Mouse (Mus musculus) midbrain, postnatal 0 days (tissue): Measurements from ENCODE around the gene Fam53a. TPM values are rescaled to one million over a fixed set of nuclear protein-coding genes. Genes with fewer than 3 reads are reported as not detected.

Source experiments
- ATAC-seq: fragments of 200-750 bp; cut with Nextera tagmentation; 2 replicates; pipeline ENCODE4 v1.8.0; 2017; ENCODE audit warnings: moderate number of reproducible peaks, mild to moderate bottlenecking, moderate TSS enrichment, moderate library complexity; ENCODE audit not compliant: low FRiP score
- DNase-seq: peaks from one replicate; pipeline ENCODE4 v3.0.0-alpha.2; 2015; ENCODE audit warnings: low spot score
- H3K27ac ChIP-seq: fragments of 300-500 bp; sonication (generic); 2 replicates; pipeline ENCODE4 v1.5.1; 2014; ENCODE audit warnings: low read depth, mild to moderate bottlenecking, low read length, mixed read lengths
- H3K27me3 ChIP-seq: fragments of 300-500 bp; sonication (generic); 2 replicates; pipeline ENCODE4 v1.6.1; 2014; ENCODE audit warnings: low read length, control low read depth, mixed read lengths; ENCODE audit not compliant: insufficient read depth
- H3K36me3 ChIP-seq: fragments of 300-500 bp; sonication (generic); 2 replicates; pipeline ENCODE4 v1.6.1; 2014; ENCODE audit warnings: low read length, control low read depth, mixed read lengths; ENCODE audit not compliant: insufficient read depth
- H3K4me1 ChIP-seq: fragments of 300-500 bp; sonication (generic); 2 replicates; pipeline ENCODE4 v1.6.1; 2014; ENCODE audit warnings: mild to moderate bottlenecking, control low read depth, antibody characterized with exemption, low read length, mixed read lengths; ENCODE audit not compliant: insufficient read depth
- H3K4me2 ChIP-seq: fragments of 300-500 bp; sonication (generic); 2 replicates; pipeline ENCODE4 v1.6.1; 2014; ENCODE audit warnings: low read depth, mild to moderate bottlenecking, low read length, mixed read lengths; ENCODE audit not compliant: poor library complexity, severe bottlenecking
- H3K4me3 ChIP-seq: fragments of 300-500 bp; sonication (generic); 2 replicates; pipeline ENCODE4 v1.5.1; 2014; ENCODE audit warnings: low read depth, mild to moderate bottlenecking, low read length, moderate library complexity
- H3K9ac ChIP-seq: fragments of 300-500 bp; sonication (generic); replicated peaks from 2 replicates; pipeline ENCODE4 v1.6.1; 2014; ENCODE audit warnings: mild to moderate bottlenecking, low read length, moderate library complexity, mixed read lengths; ENCODE audit not compliant: poor library complexity, severe bottlenecking
- H3K9me3 ChIP-seq: fragments of 300-500 bp; sonication (generic); 2 replicates; pipeline ENCODE4 v1.6.1; 2016; ENCODE audit warnings: low read length, control low read depth
- CTCF ChIP-seq: IDR thresholded peaks from 2 replicates; pipeline ENCODE4 v1.5.1; 2016; ENCODE audit warnings: antibody characterized with exemption, mild to moderate bottlenecking
- WGBS: fragments of 180-500 bp; shearing (Covaris S2); extraction: QIAGEN DNeasy Blood & Tissue Kit; methylation state at CpG from one replicate; pipeline ENCODE4 v1.1.7; 2014; 5-methylcytosine and 5-hydroxymethylcytosine counted together
- polyA plus RNA-seq: library from polyadenylated mRNA; unstranded; fragments of >200 nt; fragmentation: Nextera tagmentation; extraction: Ambion mirVana; gene quantifications from 2 replicates; pipeline ENCODE4 v1.2.1, GENCODE M21; 2015
- total RNA-seq: library from RNA; depleted of rRNA; stranded (reverse); fragments of >200 nt; gene quantifications from 2 replicates; pipeline ENCODE4 v1.2.3, GENCODE M21; 2014; rRNA removed

Fam53a gene
- total and polyA plus RNA-seq, 2 experiments from 2014 or later: 28.0 to 29.1 TPM

GRCm38 (mm10) chr5:33588066-33588465, 41.4 kb downstream of the Fam53a start:
- WGBS: 69% methylated on average over 3 of the region's 3 CpGs
- no peak for TF ChIP-seq CTCF
- DNase-seq: peak; percentile 40

GRCm38 (mm10) chr5:33587498-33588058, 41.9 kb downstream of the Fam53a start:
- H3K9ac ChIP-seq: no peak overlapping the region
- H3K27ac ChIP-seq: no peak overlapping the region
- no peaks in the 10 kb centered on the region for H3K27me3 ChIP-seq
- no peak for DNase-seq
- TF ChIP-seq CTCF: no peak
- H3K36me3 ChIP-seq: no peaks in the 10 kb centered on the region
- 77% methylated on average over 18 of the region's 18 CpGs for WGBS
- H3K4me1 ChIP-seq: no peaks in the 10 kb centered on the region
- no peak overlapping the region for H3K4me2 ChIP-seq
- no peaks in the 10 kb centered on the region for H3K9me3 ChIP-seq
- H3K4me3 ChIP-seq: no peak overlapping the region
- no peak for ATAC-seq

More at GRCm38 (mm10) chr5:33588066-33588465, 41.4 kb downstream of the Fam53a start:
- H3K4me1 ChIP-seq: no peaks in the 10 kb centered on the region
- H3K27ac ChIP-seq: no peak overlapping the region
- no peak overlapping the region for H3K4me3 ChIP-seq
- H3K9me3 ChIP-seq: no peaks in the 10 kb centered on the region
- no peak overlapping the region for H3K4me2 ChIP-seq
- H3K36me3 ChIP-seq: no peaks in the 10 kb centered on the region
- no peak overlapping the region for H3K9ac ChIP-seq
- H3K27me3 ChIP-seq: no peaks in the 10 kb centered on the region
- no peak for ATAC-seq

DNA sequence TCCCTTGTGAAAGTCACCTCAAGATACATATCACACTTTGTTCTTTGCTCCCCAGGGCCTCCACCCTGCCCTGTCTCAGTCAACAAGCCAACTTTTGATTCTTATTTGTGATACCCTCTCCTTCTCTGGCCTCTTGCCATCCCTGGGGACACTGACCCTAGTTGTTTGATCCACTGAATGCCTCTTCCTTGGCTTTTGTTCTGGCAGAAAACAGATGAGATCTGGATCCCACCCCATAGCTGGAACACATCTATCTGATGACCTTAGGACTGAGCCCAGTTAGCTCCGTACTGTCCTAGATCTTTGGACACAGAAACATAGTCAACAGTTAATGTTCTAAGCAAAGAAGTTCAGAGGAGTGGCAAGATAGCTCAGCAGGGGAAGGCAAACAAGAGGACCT, 49.1 kb downstream of the Fam53a start:
- Histone ChIP-seq H3K9ac (no peak overlapping the region), H3K36me3 (no peaks in the 10 kb centered on the region), H3K9me3 (no peaks in the 10 kb centered on the region), H3K4me1 (no peaks in the 10 kb centered on the region), H3K27ac (no peak overlapping the region), H3K4me2 (no peak overlapping the region), H3K4me3 (no peak overlapping the region), H3K27me3 (no peaks in the 10 kb centered on the region)
- DNase-seq: no peak
- 78% methylated on average over 1 of the region's 1 CpGs for WGBS
- no peak for TF ChIP-seq CTCF
- no peak for ATAC-seq

GRCm38 (mm10) chr5:33574207-33574606, 55.2 kb downstream of the Fam53a start:
- no peaks in the 10 kb centered on the region for H3K4me1 ChIP-seq
- H3K4me2 ChIP-seq: no peak overlapping the region
- 81% methylated on average over 4 of the region's 4 CpGs for WGBS
- H3K27me3 ChIP-seq: no peaks in the 10 kb centered on the region
- H3K27ac ChIP-seq: no peak overlapping the region
- H3K9me3 ChIP-seq: no peaks in the 10 kb centered on the region
- no peak overlapping the region for H3K9ac ChIP-seq
- H3K36me3 ChIP-seq: no peaks in the 10 kb centered on the region
- ATAC-seq (no peak), DNase-seq (no peak)
- no peak overlapping the region for H3K4me3 ChIP-seq
- no peak for TF ChIP-seq CTCF

GRCm38 (mm10) chr5:33565886-33566285, 63.5 kb downstream of the Fam53a start:
- no peak overlapping the region for H3K4me2 ChIP-seq
- no peak for ATAC-seq
- no peaks in the 10 kb centered on the region for H3K9me3 ChIP-seq
- no peaks in the 10 kb centered on the region for H3K4me1 ChIP-seq
- H3K9ac ChIP-seq: no peak overlapping the region
- no peak for TF ChIP-seq CTCF
- no peak overlapping the region for H3K27ac ChIP-seq
- H3K36me3 ChIP-seq: no peaks in the 10 kb centered on the region
- no peak overlapping the region for H3K4me3 ChIP-seq
- DNase-seq: no peak
- H3K27me3 ChIP-seq: no peaks in the 10 kb centered on the region
- WGBS: 92% methylated on average over 4 of the region's 4 CpGs

GRCm38 (mm10) chr5:33556277-33556995, 73.0 kb downstream of the Fam53a start:
- Histone ChIP-seq H3K36me3 (no peaks in the 10 kb centered on the region), H3K9me3 (no peaks in the 10 kb centered on the region), H3K4me1 (no peaks in the 10 kb centered on the region), H3K9ac (no peak overlapping the region), H3K27ac (no peak overlapping the region), H3K4me2 (no peak overlapping the region), H3K4me3 (no peak overlapping the region), H3K27me3 (no peaks in the 10 kb centered on the region; the same call in 1 of the 2 replicates)
- ATAC-seq (no peak), DNase-seq (no peak)
- TF ChIP-seq CTCF: no peak
- WGBS: 86% methylated on average over 14 of the region's 14 CpGs

Other genes with a start within 250 kb of the Fam53a start
- gene Nkx1-1, start 195.7 kb downstream of the Fam53a start, total RNA-seq: 0.60 and 1.0 TPM in 2 replicates
- gene Nkx1-1, start 195.7 kb downstream of the Fam53a start, polyA plus RNA-seq: 0.18 TPM in 1 of 2 replicates, not detected in the other
- gene Gm9903, start 290 bp upstream of the Fam53a start, total RNA-seq: 1.2 TPM in 1 of 2 replicates, not detected in the other
- gene Gm9903, start 290 bp upstream of the Fam53a start, polyA plus RNA-seq: 0.31 and 0.53 TPM in 2 replicates
- 91.2 and 99.5 TPM in 2 replicates for gene Slbp, start 22.9 kb upstream of the Fam53a start, total RNA-seq
- 119 and 126 TPM in 2 replicates for gene Slbp, start 22.9 kb upstream of the Fam53a start, polyA plus RNA-seq
- 9.9 and 17.4 TPM in 2 replicates for gene Tacc3, start 28.5 kb upstream of the Fam53a start, total RNA-seq
- 18.7 and 21.3 TPM in 2 replicates for gene Tacc3, start 28.5 kb upstream of the Fam53a start, polyA plus RNA-seq
- 26.0 and 29.5 TPM in 2 replicates for gene Tmem129, start 28.8 kb upstream of the Fam53a start, total RNA-seq
- gene Tmem129, start 28.8 kb upstream of the Fam53a start, polyA plus RNA-seq: 17.3 and 21.4 TPM in 2 replicates
- gene Fgfr3, start 92.0 kb upstream of the Fam53a start, total RNA-seq: 71.3 and 81.6 TPM in 2 replicates
- 24.5 and 28.1 TPM in 2 replicates for gene Fgfr3, start 92.0 kb upstream of the Fam53a start, polyA plus RNA-seq
- 44.1 and 61.7 TPM in 2 replicates for gene Letm1, start 153.2 kb upstream of the Fam53a start, total RNA-seq
- 78.2 and 83.4 TPM in 2 replicates for gene Letm1, start 153.2 kb upstream of the Fam53a start, polyA plus RNA-seq
- 108 and 121 TPM in 2 replicates for gene Nsd2, start 191.1 kb upstream of the Fam53a start, total RNA-seq
- 59.6 and 72.1 TPM in 2 replicates for gene Nsd2, start 191.1 kb upstream of the Fam53a start, polyA plus RNA-seq